Mouse (Mus musculus): ENCODE measurements around the gene Cxadr. TPM values are rescaled to one million over a fixed set of nuclear protein-coding genes. Genes with fewer than 3 reads are reported as not detected.

Gene Cxadr
- polyA plus RNA-seq, 1 experiment = 1.8 TPM

GRCm38 (mm10) chr16:78296114-78296513 lies 5.2 kb upstream of the Cxadr start:
- 60% methylated on average over 9 of the region's 9 CpGs for WGBS
- TF ChIP-seq CTCF (IDR thresholded peaks at IDR 0.05; ENCODE audit: control insufficient read depth, insufficient read depth, low read length) (no peak), POLR2A (IDR thresholded peaks at IDR 0.05; ENCODE audit: borderline replicate concordance, control insufficient read depth, low read depth, low read length) (no peak)
- Histone ChIP-seq H3K4me1 (ENCODE audit: control insufficient read depth, insufficient read depth, low read length) (no peaks in the 10 kb centered on the region; the same call in 1 of the 2 replicates), H3K4me3 (replicated peaks; ENCODE audit: control insufficient read depth, low read depth, low read length) (no peak overlapping the region), H3K27ac (ENCODE audit: control insufficient read depth, insufficient read depth, low read depth, low read length, poor library complexity) (0 out of 2 replicates have a peak overlapping the region, but pooled peaks have one; percentile 36)

GRCm38 (mm10) chr16:78301831-78302677 lies 765 bp downstream of the Cxadr start:
- TF ChIP-seq CTCF (IDR thresholded peaks at IDR 0.05; ENCODE audit: control insufficient read depth, insufficient read depth, low read length) (no peak), POLR2A (IDR thresholded peaks at IDR 0.05; ENCODE audit: borderline replicate concordance, control insufficient read depth, low read depth, low read length) (no peak)
- no peak overlapping the region; the same call in 1 of the 2 replicates for H3K27ac ChIP-seq (ENCODE audit: control insufficient read depth, insufficient read depth, low read depth, low read length, poor library complexity)
- under 1% methylated on average over 65 of the region's 65 CpGs for WGBS
- peak overlapping the region; percentile 69 for H3K4me3 ChIP-seq (replicated peaks; ENCODE audit: control insufficient read depth, low read depth, low read length)
- H3K4me1 ChIP-seq (ENCODE audit: control insufficient read depth, insufficient read depth, low read length) = peaks cover 2% of the 10 kb centered on the region; the same call in 1 of the 2 replicates

- WGBS = 18% methylated on average over 10 of the region's 10 CpGs
- TF ChIP-seq CTCF (IDR thresholded peaks at IDR 0.05; ENCODE audit: control insufficient read depth, insufficient read depth, low read length) = no peak
- no peak for TF ChIP-seq POLR2A (IDR thresholded peaks at IDR 0.05; ENCODE audit: borderline replicate concordance, control insufficient read depth, low read depth, low read length)
- Histone ChIP-seq H3K27ac (ENCODE audit: control insufficient read depth, insufficient read depth, low read depth, low read length, poor library complexity) (no peak overlapping the region), H3K4me3 (replicated peaks; ENCODE audit: control insufficient read depth, low read depth, low read length) (no peak overlapping the region), H3K4me1 (ENCODE audit: control insufficient read depth, insufficient read depth, low read length) (peaks cover 2% of the 10 kb centered on the region; the same call in 1 of the 2 replicates)
Measured at GRCm38 (mm10) chr16:78302678-78303050, 1.4 kb downstream of the Cxadr start.

- H3K27ac ChIP-seq (ENCODE audit: control insufficient read depth, insufficient read depth, low read depth, low read length, poor library complexity) = no peak overlapping the region
- WGBS = 76% methylated on average over 12 of the region's 12 CpGs
- H3K4me3 ChIP-seq (replicated peaks; ENCODE audit: control insufficient read depth, low read depth, low read length) = no peak overlapping the region
- no peak for TF ChIP-seq POLR2A (IDR thresholded peaks at IDR 0.05; ENCODE audit: borderline replicate concordance, control insufficient read depth, low read depth, low read length)
- no peak for TF ChIP-seq CTCF (IDR thresholded peaks at IDR 0.05; ENCODE audit: control insufficient read depth, insufficient read depth, low read length)
- H3K4me1 ChIP-seq (ENCODE audit: control insufficient read depth, insufficient read depth, low read length) = peaks cover 2% of the 10 kb centered on the region; the same call in 1 of the 2 replicates
Measured at GRCm38 (mm10) chr16:78305606-78306100, 4.4 kb downstream of the Cxadr start.

DNA sequence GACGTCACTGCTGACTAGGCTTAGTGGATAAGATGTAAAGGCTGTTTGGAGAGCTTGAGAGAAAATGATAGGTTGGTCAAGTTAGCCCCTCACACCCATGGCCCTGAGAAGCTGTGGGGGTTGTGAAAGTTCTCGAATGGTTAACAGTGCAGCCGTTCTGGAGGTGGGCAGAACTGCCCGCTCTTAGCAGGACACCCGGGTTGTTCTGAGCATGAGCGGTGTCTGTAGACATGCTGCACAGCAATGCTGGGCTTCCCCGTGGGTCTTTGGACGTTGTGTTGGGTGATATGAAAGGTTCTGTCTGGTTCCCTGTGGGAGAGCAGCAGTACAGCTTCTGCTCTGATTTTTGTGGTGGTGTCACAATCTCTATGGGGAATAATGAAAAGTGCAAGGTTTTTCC lies 5.3 kb downstream of the Cxadr start:
- WGBS = 77% methylated on average over 8 of the region's 8 CpGs

GRCm38 (mm10) chr16:78307476-78308192 lies 6.3 kb downstream of the Cxadr start:
- no peak overlapping the region for H3K27ac ChIP-seq (ENCODE audit: control insufficient read depth, insufficient read depth, low read depth, low read length, poor library complexity)
- no peak for TF ChIP-seq POLR2A (IDR thresholded peaks at IDR 0.05; ENCODE audit: borderline replicate concordance, control insufficient read depth, low read depth, low read length)
- TF ChIP-seq CTCF (IDR thresholded peaks at IDR 0.05; ENCODE audit: control insufficient read depth, insufficient read depth, low read length) = no peak
- peaks cover 1% of the 10 kb centered on the region; the same call in 1 of the 2 replicates for H3K4me1 ChIP-seq (ENCODE audit: control insufficient read depth, insufficient read depth, low read length)
- no peak overlapping the region for H3K4me3 ChIP-seq (replicated peaks; ENCODE audit: control insufficient read depth, low read depth, low read length)
- WGBS = 75% methylated on average over 16 of the region's 16 CpGs

More for the DNA sequence above, 5.3 kb downstream of the Cxadr start:
- TF ChIP-seq CTCF (IDR thresholded peaks at IDR 0.05; ENCODE audit: control insufficient read depth, insufficient read depth, low read length) (no peak), POLR2A (IDR thresholded peaks at IDR 0.05; ENCODE audit: borderline replicate concordance, control insufficient read depth, low read depth, low read length) (no peak)
- Histone ChIP-seq H3K27ac (ENCODE audit: control insufficient read depth, insufficient read depth, low read depth, low read length, poor library complexity) (no peak overlapping the region), H3K4me1 (ENCODE audit: control insufficient read depth, insufficient read depth, low read length) (peaks cover 2% of the 10 kb centered on the region; the same call in 1 of the 2 replicates), H3K4me3 (replicated peaks; ENCODE audit: control insufficient read depth, low read depth, low read length) (no peak overlapping the region)

DNA sequence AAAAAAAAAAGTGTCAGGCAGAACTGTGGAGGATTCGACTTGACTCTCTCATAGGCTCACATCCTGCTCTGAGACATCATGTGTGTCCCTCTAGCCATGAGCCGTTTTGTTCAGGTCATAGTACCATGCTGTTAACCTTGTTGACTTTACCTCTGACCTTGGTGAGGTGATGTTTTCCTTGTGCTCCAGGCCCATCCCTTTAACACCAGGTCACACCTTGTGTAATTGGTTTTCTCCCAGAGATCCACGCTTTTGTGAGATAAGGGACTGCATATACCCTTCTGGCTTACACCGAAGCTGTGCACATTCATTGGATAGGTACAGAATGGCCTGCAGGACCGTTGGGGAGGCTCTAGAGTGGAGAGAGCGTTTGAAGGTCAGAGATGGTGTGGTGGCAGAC lies 8.0 kb downstream of the Cxadr start:
- no peak overlapping the region for H3K27ac ChIP-seq (ENCODE audit: control insufficient read depth, insufficient read depth, low read depth, low read length, poor library complexity)

More for the DNA sequence above, 8.0 kb downstream of the Cxadr start:
- Histone ChIP-seq H3K4me1 (ENCODE audit: control insufficient read depth, insufficient read depth, low read length) (no peaks in the 10 kb centered on the region; the same call in 1 of the 2 replicates), H3K4me3 (replicated peaks; ENCODE audit: control insufficient read depth, low read depth, low read length) (no peak overlapping the region)
- 82% methylated on average over 6 of the region's 6 CpGs for WGBS
- TF ChIP-seq CTCF (IDR thresholded peaks at IDR 0.05; ENCODE audit: control insufficient read depth, insufficient read depth, low read length) = no peak
- TF ChIP-seq POLR2A (IDR thresholded peaks at IDR 0.05; ENCODE audit: borderline replicate concordance, control insufficient read depth, low read depth, low read length) = no peak
